Mouse (Mus musculus) limb, embryonic 12.5 days (tissue): ENCODE results near the gene Zkscan2. TPM values are rescaled to one million over a fixed set of nuclear protein-coding genes. Genes with fewer than 3 reads are reported as not detected.

ENCODE experiments used
- ATAC-seq: fragments of 200-750 bp; cut with Nextera tagmentation; 2 replicates; pipeline ENCODE4 v1.8.0; 2017; ENCODE audit warnings: low read depth, moderate TSS enrichment; ENCODE audit not compliant: insufficient number of reproducible peaks, insufficient read depth, low FRiP score, low TSS enrichment
- H3K27ac ChIP-seq: fragments of 300-500 bp; sonication (generic); 2 replicates; pipeline ENCODE4 v1.5.1; 2016; ENCODE audit warnings: mild to moderate bottlenecking, moderate library complexity
- H3K27me3 ChIP-seq: fragments of 300-500 bp; sonication (generic); 2 replicates; pipeline ENCODE4 v1.6.1; 2016; ENCODE audit warnings: mild to moderate bottlenecking, moderate library complexity
- H3K36me3 ChIP-seq: fragments of 300-500 bp; sonication (generic); 2 replicates; pipeline ENCODE4 v1.6.1; 2016; ENCODE audit warnings: mild to moderate bottlenecking, moderate library complexity
- H3K4me1 ChIP-seq: fragments of 300-500 bp; sonication (generic); replicated peaks from 2 replicates; pipeline ENCODE4 v1.6.1; 2016
- H3K4me2 ChIP-seq: fragments of 300-500 bp; sonication (generic); 2 replicates; pipeline ENCODE4 v1.6.1; 2016; ENCODE audit warnings: mild to moderate bottlenecking, moderate library complexity
- H3K4me3 ChIP-seq: fragments of 300-500 bp; sonication (generic); replicated peaks from 2 replicates; pipeline ENCODE4 v1.5.1; 2016; ENCODE audit warnings: mild to moderate bottlenecking
- H3K9ac ChIP-seq: fragments of 300-500 bp; sonication (generic); replicated peaks from 2 replicates; pipeline ENCODE4 v1.6.1; 2016; ENCODE audit warnings: mild to moderate bottlenecking, moderate library complexity
- H3K9me3 ChIP-seq: fragments of 300-500 bp; sonication (generic); 2 replicates; pipeline ENCODE4 v1.6.1; 2016; ENCODE audit warnings: mild to moderate bottlenecking, moderate library complexity
- WGBS: fragments of 180-500 bp; shearing (Covaris S2); methylation state at CpG from one replicate; pipeline ENCODE4 v1.1.7; 2016; 5-methylcytosine and 5-hydroxymethylcytosine counted together
- polyA plus RNA-seq: library from polyadenylated mRNA; unstranded; fragments of >200 nt; fragmentation: Nextera tagmentation; extraction: Ambion mirVana; gene quantifications from 2 replicates; pipeline ENCODE4 v1.2.1, GENCODE M21; 2016

The Zkscan2 gene
- 5.8 and 6.1 TPM in 2 replicates for polyA plus RNA-seq

DNA sequence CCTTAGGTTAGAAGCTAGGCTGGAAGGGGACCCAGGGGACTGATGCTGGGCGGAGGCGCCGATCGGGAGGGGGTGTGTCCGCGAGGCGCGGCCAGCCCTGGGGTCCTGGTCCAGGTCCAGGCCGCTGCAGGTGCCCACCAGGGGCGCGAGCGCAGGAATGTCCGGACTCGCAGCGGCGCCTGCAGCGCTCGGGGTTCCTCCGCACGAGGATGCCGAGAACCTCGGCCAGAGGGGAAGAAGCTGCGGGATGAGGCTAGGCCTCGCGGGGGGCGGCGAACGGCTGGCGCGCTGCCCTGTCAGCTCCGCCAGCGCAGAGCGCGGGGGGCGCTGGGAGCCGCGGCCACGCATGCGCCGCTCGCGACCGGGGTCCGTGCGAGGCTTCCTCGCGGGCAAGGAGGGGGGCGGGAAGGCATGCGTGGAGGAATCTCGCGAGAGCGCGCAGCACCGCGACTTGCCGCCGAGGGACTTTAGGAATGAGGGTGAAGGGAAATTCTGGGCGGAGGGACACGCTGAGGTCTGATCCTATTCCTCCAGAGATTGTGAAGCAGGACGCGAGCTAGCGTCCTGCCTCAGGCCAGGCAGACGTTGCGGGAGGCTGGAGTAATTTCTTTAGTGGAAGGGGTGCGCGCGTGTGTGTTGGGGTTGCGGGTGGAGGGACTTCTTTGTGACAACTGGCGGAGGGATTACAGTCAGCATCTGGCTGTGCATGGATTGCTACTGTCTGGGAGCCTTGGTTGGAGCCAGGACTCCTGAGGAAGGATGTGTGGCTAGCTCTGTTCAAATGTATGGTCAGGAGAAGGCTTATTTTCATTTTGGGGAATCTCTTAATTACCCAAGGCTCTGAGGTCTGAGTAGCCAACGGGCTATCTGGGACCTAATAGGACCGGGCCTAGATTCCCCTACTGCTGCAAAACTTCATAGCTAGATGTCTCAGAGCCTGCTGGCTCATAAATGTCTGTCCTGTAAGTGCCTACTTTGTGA is at the start of gene Zkscan2:
Gene Zkscan2, minus strand, starts transcription at position 211 of the 981 bp plus-strand sequence.
- Histone ChIP-seq H3K9ac (peak within 1 kb of the TSS; percentile 75), H3K9me3 (no peaks in the 10 kb centered on the region), H3K4me2 (peak within 1 kb of the TSS; percentile 91), H3K36me3 (peaks cover 12% of the 10 kb centered on the region; the same call in 1 of the 2 replicates), H3K27me3 (no peaks in the 10 kb centered on the region), H3K4me1 (peaks cover 8% of the 10 kb centered on the region; the same call in 1 of the 2 replicates), H3K27ac (0 out of 2 replicates have a peak within 1 kb of the TSS, but pooled peaks have one; percentile 29), H3K4me3 (peak within 1 kb of the TSS; percentile 70)
- WGBS = 1% methylated on average over 71 of the region's 71 CpGs
- peak; percentile 91 for ATAC-seq

DNA sequence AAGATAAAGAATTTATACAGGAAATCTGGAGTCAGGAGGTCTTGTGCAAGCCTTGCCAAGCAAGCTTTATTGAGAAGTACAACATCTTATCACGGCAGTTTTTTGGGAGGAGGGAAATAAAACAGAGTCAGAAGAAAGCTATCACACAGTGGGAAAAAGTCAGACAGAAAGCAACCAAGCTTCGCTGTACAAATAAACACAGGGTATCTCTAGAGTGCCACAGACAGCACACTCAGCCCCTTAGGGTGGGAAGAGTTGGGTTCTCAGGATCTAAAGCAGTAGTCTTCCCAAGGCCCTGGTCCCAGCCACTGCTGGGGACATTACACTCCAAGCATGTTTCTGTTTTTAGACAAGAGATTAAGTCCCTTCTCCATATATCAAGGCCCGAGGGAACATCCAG is 28.9 kb upstream of the Zkscan2 start:
- Histone ChIP-seq H3K4me2 (no peak overlapping the region), H3K27me3 (peaks cover 5% of the 10 kb centered on the region; the same call in 1 of the 2 replicates), H3K27ac (no peak overlapping the region), H3K9ac (no peak overlapping the region), H3K36me3 (no peaks in the 10 kb centered on the region), H3K4me3 (no peak overlapping the region), H3K9me3 (0 out of 2 replicates have a peak, but pooled peaks cover 8% of the 10 kb centered on the region), H3K4me1 (no peaks in the 10 kb centered on the region)
- ATAC-seq = no peak
- WGBS = 81% methylated on average over 3 of the region's 3 CpGs

DNA sequence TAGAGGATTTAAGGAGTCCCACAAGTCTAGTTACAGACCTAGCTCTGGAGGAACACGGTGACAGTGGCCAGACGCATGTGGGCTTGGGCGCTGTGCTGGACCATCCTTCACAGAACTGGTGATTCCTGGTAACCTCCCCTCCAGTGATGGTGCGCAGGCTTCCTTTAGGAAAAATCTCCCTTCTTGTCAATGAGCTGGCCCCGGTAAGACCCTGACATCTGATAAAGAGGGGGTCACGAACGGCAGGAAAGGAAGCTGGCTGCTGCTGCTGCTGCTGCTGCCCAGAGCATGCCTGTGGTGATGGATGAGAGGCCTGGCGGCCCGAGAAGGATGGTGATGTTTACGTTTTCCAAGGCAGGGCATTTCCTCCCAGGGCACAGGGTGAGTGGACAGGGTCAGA is 25.5 kb upstream of the Zkscan2 start:
- Histone ChIP-seq H3K27me3 (peaks cover 5% of the 10 kb centered on the region; the same call in 1 of the 2 replicates), H3K4me1 (no peaks in the 10 kb centered on the region), H3K36me3 (no peaks in the 10 kb centered on the region), H3K9me3 (0 out of 2 replicates have a peak, but pooled peaks cover 2% of the 10 kb centered on the region), H3K4me3 (no peak overlapping the region), H3K4me2 (no peak overlapping the region), H3K9ac (no peak overlapping the region), H3K27ac (no peak overlapping the region)
- 22% methylated on average over 10 of the region's 10 CpGs for WGBS
- ATAC-seq = no peak

DNA sequence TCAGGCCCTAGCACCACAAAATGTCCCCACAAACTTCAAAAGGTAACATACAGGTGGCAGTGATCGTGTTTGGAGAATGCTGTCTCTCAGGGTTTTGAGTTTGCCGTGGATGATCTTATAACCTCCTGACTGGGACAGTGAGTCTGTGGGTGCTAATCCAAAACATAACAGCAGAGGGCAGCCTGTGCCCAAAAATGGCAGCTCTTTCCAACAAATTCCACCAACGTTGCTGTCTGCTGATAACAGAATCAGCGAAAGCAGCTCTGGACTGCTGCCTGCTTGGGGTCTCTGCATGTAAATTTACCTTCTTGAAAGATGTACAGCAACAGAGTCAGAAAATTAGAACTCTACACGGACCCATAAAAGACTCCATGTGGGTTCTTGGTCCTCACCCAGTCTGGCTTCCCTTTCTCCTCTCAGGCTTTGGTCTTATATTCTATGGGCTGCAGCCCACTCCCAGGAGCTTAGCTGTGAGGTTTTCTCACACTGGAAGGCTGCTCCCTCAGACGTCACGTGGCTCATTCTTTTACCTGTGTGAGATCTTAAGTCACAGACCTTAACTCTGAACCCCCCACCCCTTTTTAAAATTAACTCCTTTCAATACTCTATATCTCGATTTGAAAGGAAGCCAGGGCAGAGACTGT is 24.1 kb upstream of the Zkscan2 start:
- H3K4me3 ChIP-seq = no peak overlapping the region
- no peak overlapping the region for H3K9ac ChIP-seq
- no peak for ATAC-seq
- H3K36me3 ChIP-seq = no peaks in the 10 kb centered on the region
- H3K27ac ChIP-seq = no peak overlapping the region
- H3K4me2 ChIP-seq = no peak overlapping the region
- peaks cover 5% of the 10 kb centered on the region; the same call in 1 of the 2 replicates for H3K27me3 ChIP-seq
- H3K4me1 ChIP-seq = no peaks in the 10 kb centered on the region
- WGBS = 25% methylated on average over 8 of the region's 8 CpGs
- H3K9me3 ChIP-seq = no peaks in the 10 kb centered on the region

DNA sequence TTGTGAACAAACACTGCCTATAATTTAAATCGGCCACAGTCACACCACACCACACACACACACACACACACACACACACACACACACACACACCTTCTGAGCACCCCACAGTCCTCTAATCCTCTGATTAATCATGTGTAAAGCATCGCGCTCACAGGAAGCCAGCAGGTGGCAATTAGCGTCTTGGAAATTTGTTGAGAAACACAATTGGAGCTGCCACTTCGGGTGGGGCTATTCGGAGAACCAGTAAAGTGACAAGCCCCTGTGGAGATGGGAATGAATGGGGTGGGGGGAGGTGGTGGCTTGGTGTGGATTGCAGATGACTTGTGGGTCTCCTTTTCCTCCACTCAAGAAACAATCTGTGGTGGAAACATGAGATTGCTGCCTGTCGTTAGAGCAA is 7.7 kb upstream of the Zkscan2 start:
- H3K4me2 ChIP-seq = no peak overlapping the region
- peaks cover 18% of the 10 kb centered on the region for H3K9me3 ChIP-seq
- no peak overlapping the region for H3K27ac ChIP-seq
- no peak for ATAC-seq
- no peak overlapping the region for H3K4me3 ChIP-seq
- no peaks in the 10 kb centered on the region for H3K4me1 ChIP-seq
- no peaks in the 10 kb centered on the region for H3K36me3 ChIP-seq
- H3K27me3 ChIP-seq = no peaks in the 10 kb centered on the region
- H3K9ac ChIP-seq = no peak overlapping the region
- 71% methylated on average over 7 of the region's 7 CpGs for WGBS

- peaks cover 17% of the 10 kb centered on the region for H3K9me3 ChIP-seq
- H3K4me1 ChIP-seq = peaks cover 8% of the 10 kb centered on the region; the same call in 1 of the 2 replicates
- no peak overlapping the region for H3K27ac ChIP-seq
- H3K4me3 ChIP-seq = no peak overlapping the region
- H3K4me2 ChIP-seq = no peak overlapping the region
- no peaks in the 10 kb centered on the region for H3K27me3 ChIP-seq
- ATAC-seq = no peak
- H3K36me3 ChIP-seq = no peaks in the 10 kb centered on the region
- 26% methylated on average over 1 of the region's 1 CpGs for whole genome bisulfite sequencing
- H3K9ac ChIP-seq = no peak overlapping the region
These were observed 3.1 kb upstream of the Zkscan2 start for GRCm38 (mm10) chr7:123503358-123503757.

- peak overlapping the region; percentile 75 for H3K9ac ChIP-seq
- peak overlapping the region; percentile 70 for H3K4me3 ChIP-seq
- H3K4me2 ChIP-seq = peak overlapping the region; percentile 91
- no peak overlapping the region for H3K27ac ChIP-seq
- ATAC-seq = no peak
- 43% methylated on average over 19 of the region's 19 CpGs for WGBS
- no peaks in the 10 kb centered on the region for H3K27me3 ChIP-seq
- peaks cover 8% of the 10 kb centered on the region; the same call in 1 of the 2 replicates for H3K4me1 ChIP-seq
- peaks cover 16% of the 10 kb centered on the region; the same call in 1 of the 2 replicates for H3K36me3 ChIP-seq
- H3K9me3 ChIP-seq = no peaks in the 10 kb centered on the region
These were observed 589 bp downstream of the Zkscan2 start for GRCm38 (mm10) chr7:123499481-123500238.

DNA sequence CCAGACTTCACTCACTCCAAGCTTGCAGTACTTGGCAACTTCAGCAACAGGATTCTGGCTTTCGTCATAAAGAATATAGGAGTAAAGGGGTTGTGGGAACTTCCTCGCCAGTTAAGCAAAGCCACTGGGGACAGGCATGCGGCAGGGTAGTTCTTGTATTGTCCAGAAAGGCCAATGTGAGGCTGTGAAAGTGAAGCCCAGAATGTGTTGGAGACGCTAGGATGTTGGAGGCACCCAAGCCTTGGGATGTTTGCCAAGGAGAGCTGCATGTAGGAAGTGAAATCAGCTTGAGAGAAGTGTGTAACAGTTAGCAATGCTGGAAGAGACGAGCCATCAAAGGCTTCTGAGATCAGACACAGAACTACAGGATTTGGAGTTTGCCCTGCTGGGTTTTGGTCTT is 12.5 kb downstream of the Zkscan2 start:
- Histone ChIP-seq H3K4me3 (no peak overlapping the region), H3K9me3 (no peaks in the 10 kb centered on the region), H3K4me1 (no peaks in the 10 kb centered on the region), H3K36me3 (no peaks in the 10 kb centered on the region; the same call in 1 of the 2 replicates), H3K4me2 (no peak overlapping the region), H3K9ac (no peak overlapping the region), H3K27ac (no peak overlapping the region), H3K27me3 (no peaks in the 10 kb centered on the region)
- ATAC-seq = no peak
- 81% methylated on average over 5 of the region's 5 CpGs for WGBS

- 89% methylated on average over 1 of the region's 1 CpGs for WGBS
- Histone ChIP-seq H3K4me2 (no peak overlapping the region), H3K36me3 (no peaks in the 10 kb centered on the region), H3K9ac (no peak overlapping the region), H3K27ac (no peak overlapping the region), H3K27me3 (no peaks in the 10 kb centered on the region), H3K4me3 (no peak overlapping the region), H3K9me3 (peaks cover 8% of the 10 kb centered on the region; the same call in 1 of the 2 replicates), H3K4me1 (no peaks in the 10 kb centered on the region)
- no peak for ATAC-seq
These were observed 32.3 kb downstream of the Zkscan2 start for GRCm38 (mm10) chr7:123467961-123468360.

- Histone ChIP-seq H3K9ac (no peak overlapping the region), H3K4me2 (no peak overlapping the region), H3K9me3 (no peaks in the 10 kb centered on the region), H3K4me1 (no peaks in the 10 kb centered on the region), H3K27ac (no peak overlapping the region), H3K36me3 (no peaks in the 10 kb centered on the region), H3K4me3 (no peak overlapping the region), H3K27me3 (no peaks in the 10 kb centered on the region)
- WGBS = 34% methylated on average over 6 of the region's 6 CpGs
- 0 out of 2 replicates have a peak, but pooled peaks have one; percentile 26 for ATAC-seq
These were observed 34.4 kb downstream of the Zkscan2 start for GRCm38 (mm10) chr7:123465692-123466387.
